Mouse (Mus musculus): ENCODE data around the gene Enah. TPM values are rescaled to one million over a fixed set of nuclear protein-coding genes. Genes with fewer than 3 reads are reported as not detected.

The Enah gene
- total and polyA plus RNA-seq, 3 experiments: 0.45 to 0.69 TPM; not detected in 1

GRCm38 (mm10) chr1:181948191-181948590 is 71.6 kb downstream of the Enah start:
- Histone ChIP-seq H3K9ac (ENCODE audit: control insufficient read depth, low read depth, low read length, poor library complexity, severe bottlenecking) (no peak overlapping the region), H3K27me3 (ENCODE audit: control insufficient read depth in 1 of 2, insufficient read depth in 2 of 2, low read length in 2 of 2) (peaks cover 0 to 1% of the 10 kb centered on the region in 2 experiments; a peak in 2 of 4 replicates), H3K4me1 (ENCODE audit: control insufficient read depth in 1 of 2, insufficient read depth in 2 of 2, low read length in 2 of 2) (no peaks in the 10 kb centered on the region), H3K4me3 (ENCODE audit: control insufficient read depth in 1 of 2, insufficient read depth in 1 of 2, low read depth in 2 of 2, low read length in 2 of 2) (no peak overlapping the region), H3K36me3 (ENCODE audit: control insufficient read depth in 1 of 2, insufficient read depth in 2 of 2, low read length in 2 of 2) (no peaks in the 10 kb centered on the region), H3K79me2 (ENCODE audit: control insufficient read depth, insufficient read depth, low read length, poor library complexity) (no peaks in the 10 kb centered on the region), H3K27ac (ENCODE audit: control insufficient read depth, low read depth, low read length) (no peak overlapping the region), H3K9me3 (replicated peaks; ENCODE audit: insufficient read depth, low read length) (no peaks in the 10 kb centered on the region)
- TF ChIP-seq HCFC1 (IDR thresholded peaks at IDR 0.05; ENCODE audit: low read depth, low read length): no peak
- TF ChIP-seq MYB (IDR thresholded peaks at IDR 0.05; ENCODE audit: low read depth, low read length): no peak
- TF ChIP-seq POLR2AphosphoS2 (IDR thresholded peaks at IDR 0.05; ENCODE audit: low read length): no peak
- no peak for DNase-seq (ENCODE audit: low read depth, low spot score)

- no peaks in the 10 kb centered on the region for H3K36me3 ChIP-seq (ENCODE audit: control insufficient read depth in 1 of 2, insufficient read depth in 2 of 2, low read length in 2 of 2)
- H3K9ac ChIP-seq (ENCODE audit: control insufficient read depth, low read depth, low read length, poor library complexity, severe bottlenecking): no peak overlapping the region
- no peaks in the 10 kb centered on the region for H3K79me2 ChIP-seq (ENCODE audit: control insufficient read depth, insufficient read depth, low read length, poor library complexity)
- no peaks in the 10 kb centered on the region for H3K9me3 ChIP-seq (replicated peaks; ENCODE audit: insufficient read depth, low read length)
- peaks cover 0 to 1% of the 10 kb centered on the region in 2 experiments; a peak in 3 of 4 replicates for H3K27me3 ChIP-seq (ENCODE audit: control insufficient read depth in 1 of 2, insufficient read depth in 2 of 2, low read length in 2 of 2)
- H3K27ac ChIP-seq (ENCODE audit: control insufficient read depth, low read depth, low read length): no peak overlapping the region
- no peak for DNase-seq (ENCODE audit: low read depth, low spot score)
- H3K4me3 ChIP-seq (ENCODE audit: control insufficient read depth in 1 of 2, insufficient read depth in 1 of 2, low read depth in 2 of 2, low read length in 2 of 2): no peak overlapping the region
- H3K4me1 ChIP-seq (ENCODE audit: control insufficient read depth in 1 of 2, insufficient read depth in 2 of 2, low read length in 2 of 2): no peaks in the 10 kb centered on the region
- TF ChIP-seq EP300 (IDR thresholded peaks at IDR 0.05; ENCODE audit: low read depth in 1 of 2, low read length in 2 of 2) (no peak), RAD21 (IDR thresholded peaks at IDR 0.05; ENCODE audit: low read depth, low read length) (no peak), ZNF384 (IDR thresholded peaks at IDR 0.05; ENCODE audit: low read depth, low read length) (no peak), POLR2A (IDR thresholded peaks at IDR 0.05; ENCODE audit: control insufficient read depth in 1 of 2, insufficient read depth in 1 of 2, low read depth in 1 of 2, low read length in 2 of 2, poor library complexity in 1 of 2) (no peak), MEF2A (IDR thresholded peaks at IDR 0.05; ENCODE audit: extremely low read depth, insufficient replicate concordance, low read depth, low read length, poor library complexity, severe bottlenecking) (no peak), HCFC1 (IDR thresholded peaks at IDR 0.05; ENCODE audit: low read depth, low read length) (no peak), KAT2A (conservative IDR thresholded peaks at IDR 0.05; ENCODE audit: low read depth, low read length) (no peak), MYB (IDR thresholded peaks at IDR 0.05; ENCODE audit: low read depth, low read length) (no peak), MAX (IDR thresholded peaks at IDR 0.05; ENCODE audit: low read length) (no peak)
These were observed 82.7 kb downstream of the Enah start for GRCm38 (mm10) chr1:181937064-181937463.

- H3K79me2 ChIP-seq (ENCODE audit: control insufficient read depth, insufficient read depth, low read length, poor library complexity): no peaks in the 10 kb centered on the region
- TF ChIP-seq RAD21 (IDR thresholded peaks at IDR 0.05; ENCODE audit: low read depth, low read length): no peak
- no peak for TF ChIP-seq MAZ (IDR thresholded peaks at IDR 0.05; ENCODE audit: low read depth, low read length)
- no peak for TF ChIP-seq SIN3A (IDR thresholded peaks at IDR 0.05; ENCODE audit: low read length)
- TF ChIP-seq MYB (IDR thresholded peaks at IDR 0.05; ENCODE audit: low read depth, low read length): no peak
- TF ChIP-seq ETS1 (IDR thresholded peaks at IDR 0.05; ENCODE audit: low read depth, low read length): no peak
- TF ChIP-seq NELFE (IDR thresholded peaks at IDR 0.05; ENCODE audit: low read depth, low read length): no peak
- no peak for TF ChIP-seq KAT2A (conservative IDR thresholded peaks at IDR 0.05; ENCODE audit: low read depth, low read length)
- no peak for TF ChIP-seq E2F4 (IDR thresholded peaks at IDR 0.05; ENCODE audit: borderline replicate concordance, low read depth, low read length)
- TF ChIP-seq EP300 (IDR thresholded peaks at IDR 0.05; ENCODE audit: low read depth in 1 of 2, low read length in 2 of 2): no peak
- TF ChIP-seq ZNF384 (IDR thresholded peaks at IDR 0.05; ENCODE audit: low read depth, low read length): no peak
- H3K36me3 ChIP-seq (ENCODE audit: control insufficient read depth in 1 of 2, insufficient read depth in 2 of 2, low read length in 2 of 2): no peaks in the 10 kb centered on the region
- H3K27ac ChIP-seq (ENCODE audit: control insufficient read depth, low read depth, low read length): no peak overlapping the region
- no peaks in the 10 kb centered on the region for H3K9me3 ChIP-seq (replicated peaks; ENCODE audit: insufficient read depth, low read length)
- no peak for DNase-seq (ENCODE audit: low read depth, low spot score)
- no peak overlapping the region for H3K4me3 ChIP-seq (ENCODE audit: control insufficient read depth in 1 of 2, insufficient read depth in 1 of 2, low read depth in 2 of 2, low read length in 2 of 2)
- no peaks in the 10 kb centered on the region for H3K4me1 ChIP-seq (ENCODE audit: control insufficient read depth in 1 of 2, insufficient read depth in 2 of 2, low read length in 2 of 2)
- peaks cover 7 to 10% of the 10 kb centered on the region in 2 experiments for H3K27me3 ChIP-seq (ENCODE audit: control insufficient read depth in 1 of 2, insufficient read depth in 2 of 2, low read length in 2 of 2)
- no peak overlapping the region for H3K9ac ChIP-seq (ENCODE audit: control insufficient read depth, low read depth, low read length, poor library complexity, severe bottlenecking)
These were observed 91.4 kb downstream of the Enah start for GRCm38 (mm10) chr1:181928388-181928787.

Data from MEL (cell line).